Mouse (Mus musculus) ES-E14 (cell line): Measurements from ENCODE around the gene Agtr1a.

ENCODE experiments used
- CHD2 ChIP-seq: IDR thresholded peaks from 2 replicates; pipeline ENCODE4 v1.6.1; 2014; ENCODE audit warnings: mild to moderate bottlenecking, low read depth, low read length, inconsistent platforms
- MAFK ChIP-seq: IDR thresholded peaks from 2 replicates; pipeline ENCODE4 v1.6.1; 2014; ENCODE audit warnings: mild to moderate bottlenecking, low read depth, low read length, inconsistent platforms; ENCODE audit not compliant: insufficient read depth
- ZC3H11A ChIP-seq: IDR thresholded peaks from 2 replicates; pipeline ENCODE4 v1.6.1; 2012; ENCODE audit warnings: low read depth, mild to moderate bottlenecking, inconsistent platforms, low read length, borderline replicate concordance

GRCm38 (mm10) chr13:30427436-30427835 lies 91.2 kb downstream of the Agtr1a start:
- TF ChIP-seq ZC3H11A (no peak), MAFK (no peak), CHD2 (no peak)
